Mouse (Mus musculus): ENCODE data around the gene Dnajc6. TPM values are rescaled to one million over a fixed set of nuclear protein-coding genes. Genes with fewer than 3 reads are reported as not detected.

The Dnajc6 gene
- total RNA-seq, 2 experiments from 2014 or later, result 0.73 to 0.90 TPM

GRCm38 (mm10) chr4:101507571-101508422, 11.3 kb downstream of the Dnajc6 start:
- DNase-seq, result peak; percentile 14

GRCm38 (mm10) chr4:101508431-101508830, 12.0 kb downstream of the Dnajc6 start:
- DNase-seq, result no peak

GRCm38 (mm10) chr4:101508851-101509577, 12.6 kb downstream of the Dnajc6 start:
- peak; percentile 12 for DNase-seq

GRCm38 (mm10) chr4:101510111-101510903, 13.9 kb downstream of the Dnajc6 start:
- DNase-seq, result no peak

GRCm38 (mm10) chr4:101510904-101511210, 14.4 kb downstream of the Dnajc6 start:
- no peak for DNase-seq

- no peak for DNase-seq
Observed at GRCm38 (mm10) chr4:101511768-101512521, 15.5 kb downstream of the Dnajc6 start.

- no peak for DNase-seq
Observed at GRCm38 (mm10) chr4:101513251-101513650, 16.8 kb downstream of the Dnajc6 start.

- DNase-seq, result no peak
Observed at GRCm38 (mm10) chr4:101515853-101516252, 19.4 kb downstream of the Dnajc6 start.

GRCm38 (mm10) chr4:101516434-101517168, 20.2 kb downstream of the Dnajc6 start:
- no peak for DNase-seq

GRCm38 (mm10) chr4:101531901-101532300, 35.5 kb downstream of the Dnajc6 start:
- DNase-seq, result no peak

GRCm38 (mm10) chr4:101540516-101540915, 44.1 kb downstream of the Dnajc6 start:
- no peak for DNase-seq

- peak; percentile 31 for DNase-seq
Observed at GRCm38 (mm10) chr4:101549958-101550591, 53.6 kb downstream of the Dnajc6 start.

- peak; percentile 54 for DNase-seq
Observed at GRCm38 (mm10) chr4:101550671-101551161, 54.3 kb downstream of the Dnajc6 start.

- DNase-seq, result no peak
Observed at GRCm38 (mm10) chr4:101551425-101551824, 55.0 kb downstream of the Dnajc6 start.

GRCm38 (mm10) chr4:101552372-101552771, 55.9 kb downstream of the Dnajc6 start:
- DNase-seq, result no peak

GRCm38 (mm10) chr4:101555016-101555415, 58.6 kb downstream of the Dnajc6 start:
- DNase-seq, result no peak

- DNase-seq, result no peak
Observed at GRCm38 (mm10) chr4:101560137-101560536, 63.7 kb downstream of the Dnajc6 start.

GRCm38 (mm10) chr4:101562836-101563235, 66.4 kb downstream of the Dnajc6 start:
- no peak for DNase-seq

GRCm38 (mm10) chr4:101563607-101564006, 67.2 kb downstream of the Dnajc6 start:
- DNase-seq, result no peak

- DNase-seq, result no peak
Observed at GRCm38 (mm10) chr4:101564746-101565417, 68.4 kb downstream of the Dnajc6 start.
